Mouse (Mus musculus): ENCODE measurements around the gene Pcdh18. TPM values are rescaled to one million over a fixed set of nuclear protein-coding genes. Genes with fewer than 3 reads are reported as not detected.

Gene Pcdh18
- total RNA-seq (2015; ENCODE audit: low replicate concordance): not detected in 2 replicates
- total RNA-seq (2017; ENCODE audit: low replicate concordance): not detected in 2 replicates

GRCm38 (mm10) chr3:49756870-49757625 lies at the start of gene Pcdh18:
TSS of gene Pcdh18 (minus strand) at chr3:49757325.
- ATAC-seq (replicated peaks; ENCODE audit: low FRiP score, poor library complexity, severe bottlenecking): no peak

- no peak for ATAC-seq (replicated peaks; ENCODE audit: low FRiP score, poor library complexity, severe bottlenecking)
Observed at GRCm38 (mm10) chr3:49806823-49807222, 49.7 kb upstream of the Pcdh18 start.

- no peak for ATAC-seq (replicated peaks; ENCODE audit: low FRiP score, poor library complexity, severe bottlenecking)
Observed at GRCm38 (mm10) chr3:49805511-49805910, 48.4 kb upstream of the Pcdh18 start.

- ATAC-seq (replicated peaks; ENCODE audit: low FRiP score, poor library complexity, severe bottlenecking): no peak
Observed at GRCm38 (mm10) chr3:49788296-49788695, 31.2 kb upstream of the Pcdh18 start.

- no peak for ATAC-seq (replicated peaks; ENCODE audit: low FRiP score, poor library complexity, severe bottlenecking)
Observed at GRCm38 (mm10) chr3:49787719-49788118, 30.6 kb upstream of the Pcdh18 start.

GRCm38 (mm10) chr3:49768992-49769738 lies 12.0 kb upstream of the Pcdh18 start:
- no peak for ATAC-seq (replicated peaks; ENCODE audit: low FRiP score, poor library complexity, severe bottlenecking)

- ATAC-seq (replicated peaks; ENCODE audit: low FRiP score, poor library complexity, severe bottlenecking): no peak
Observed at GRCm38 (mm10) chr3:49762711-49763110, 5.6 kb upstream of the Pcdh18 start.

- no peak for ATAC-seq (replicated peaks; ENCODE audit: low FRiP score, poor library complexity, severe bottlenecking)
Observed at GRCm38 (mm10) chr3:49761971-49762370, 4.8 kb upstream of the Pcdh18 start.

- no peak for ATAC-seq (replicated peaks; ENCODE audit: low FRiP score, poor library complexity, severe bottlenecking)
Observed at GRCm38 (mm10) chr3:49757626-49758019, 498 bp upstream of the Pcdh18 start.

GRCm38 (mm10) chr3:49755986-49756845 lies 909 bp downstream of the Pcdh18 start:
- no peak for ATAC-seq (replicated peaks; ENCODE audit: low FRiP score, poor library complexity, severe bottlenecking)

GRCm38 (mm10) chr3:49752766-49753165 lies 4.4 kb downstream of the Pcdh18 start:
- ATAC-seq (replicated peaks; ENCODE audit: low FRiP score, poor library complexity, severe bottlenecking): no peak

- no peak for ATAC-seq (replicated peaks; ENCODE audit: low FRiP score, poor library complexity, severe bottlenecking)
Observed at GRCm38 (mm10) chr3:49749491-49750284, 7.4 kb downstream of the Pcdh18 start.

- no peak for ATAC-seq (replicated peaks; ENCODE audit: low FRiP score, poor library complexity, severe bottlenecking)
Observed at GRCm38 (mm10) chr3:49748054-49748453, 9.1 kb downstream of the Pcdh18 start.

- no peak for ATAC-seq (replicated peaks; ENCODE audit: low FRiP score, poor library complexity, severe bottlenecking)
Observed at GRCm38 (mm10) chr3:49739061-49739460, 18.1 kb downstream of the Pcdh18 start.

GRCm38 (mm10) chr3:49738531-49738930 lies 18.6 kb downstream of the Pcdh18 start:
- ATAC-seq (replicated peaks; ENCODE audit: low FRiP score, poor library complexity, severe bottlenecking): no peak

GRCm38 (mm10) chr3:49706503-49706902 lies 50.6 kb downstream of the Pcdh18 start:
- ATAC-seq (replicated peaks; ENCODE audit: low FRiP score, poor library complexity, severe bottlenecking): no peak

GRCm38 (mm10) chr3:49699951-49700350 lies 57.2 kb downstream of the Pcdh18 start:
- ATAC-seq (replicated peaks; ENCODE audit: low FRiP score, poor library complexity, severe bottlenecking): no peak

Measured in erythroblast, adult 5-6 weeks (primary cell).